Mouse (Mus musculus): Measurements from ENCODE around the gene Radil.

Radil gene

DNA sequence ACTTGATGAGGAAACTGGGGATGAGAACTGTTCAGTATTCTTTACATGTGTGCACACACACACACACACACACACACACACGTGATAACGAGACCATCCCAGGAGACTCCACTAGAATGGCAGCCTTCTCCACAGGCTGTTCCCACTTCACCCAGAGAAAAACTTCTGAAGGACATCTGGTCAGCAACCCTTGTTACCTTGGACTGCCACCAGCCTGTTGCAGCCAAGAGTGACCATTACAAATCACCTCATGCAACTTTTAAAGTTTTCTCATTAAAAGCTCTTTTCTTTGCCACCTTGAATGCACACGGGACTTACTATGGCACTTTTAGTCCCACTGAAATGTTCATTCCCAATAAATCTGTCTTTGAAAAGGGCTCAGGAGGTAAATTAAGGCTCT lies 13.6 kb downstream of the Radil start:
- DNase-seq (ENCODE audit: low spot score): no peak

DNA sequence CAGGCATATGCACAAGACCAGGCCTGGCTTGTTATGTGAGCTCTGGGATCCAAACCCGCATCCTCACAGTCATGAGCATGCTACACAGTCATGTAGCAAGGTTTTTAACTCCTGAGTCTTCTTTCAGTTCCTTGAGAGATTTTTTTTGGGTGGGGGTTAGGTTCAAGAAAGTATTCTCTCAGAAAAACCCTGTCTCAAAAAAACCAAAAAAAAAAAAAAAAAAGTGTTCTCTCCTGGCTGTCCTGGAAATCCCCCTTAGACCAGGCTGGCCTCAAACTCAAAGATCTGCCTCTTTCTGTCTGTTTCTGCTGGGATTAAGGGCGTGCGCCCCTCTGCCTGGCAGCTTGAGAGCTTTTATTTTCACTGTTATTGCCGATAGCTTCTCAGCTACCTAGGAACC lies 15.5 kb downstream of the Radil start:
- no peak for DNase-seq (ENCODE audit: low spot score)

DNA sequence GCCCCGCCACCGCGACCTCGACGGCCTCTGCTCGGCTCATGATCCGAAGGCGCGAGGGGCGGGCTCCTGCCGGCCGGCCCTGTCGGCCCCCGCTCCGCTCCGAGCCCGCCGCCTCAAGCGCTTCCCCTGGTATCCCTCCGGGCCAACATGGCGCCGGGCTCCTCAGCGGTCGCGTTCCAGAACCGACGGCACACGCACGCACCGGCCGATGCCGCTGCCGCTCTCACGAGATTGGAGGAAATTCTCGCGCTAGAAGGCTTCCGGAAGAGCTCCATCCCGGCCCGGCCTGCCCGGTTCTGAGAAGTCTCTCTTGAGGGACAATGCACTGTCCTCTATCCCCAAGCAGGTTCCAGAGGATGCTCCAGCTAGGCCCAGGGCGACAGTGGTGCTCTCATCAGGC lies 21.0 kb downstream of the Radil start, which contains the start of gene Papolb:
TSS of gene Papolb (minus strand) at position 162 of the 400 bp plus-strand sequence.
- no peak for DNase-seq (ENCODE audit: low spot score)

DNA sequence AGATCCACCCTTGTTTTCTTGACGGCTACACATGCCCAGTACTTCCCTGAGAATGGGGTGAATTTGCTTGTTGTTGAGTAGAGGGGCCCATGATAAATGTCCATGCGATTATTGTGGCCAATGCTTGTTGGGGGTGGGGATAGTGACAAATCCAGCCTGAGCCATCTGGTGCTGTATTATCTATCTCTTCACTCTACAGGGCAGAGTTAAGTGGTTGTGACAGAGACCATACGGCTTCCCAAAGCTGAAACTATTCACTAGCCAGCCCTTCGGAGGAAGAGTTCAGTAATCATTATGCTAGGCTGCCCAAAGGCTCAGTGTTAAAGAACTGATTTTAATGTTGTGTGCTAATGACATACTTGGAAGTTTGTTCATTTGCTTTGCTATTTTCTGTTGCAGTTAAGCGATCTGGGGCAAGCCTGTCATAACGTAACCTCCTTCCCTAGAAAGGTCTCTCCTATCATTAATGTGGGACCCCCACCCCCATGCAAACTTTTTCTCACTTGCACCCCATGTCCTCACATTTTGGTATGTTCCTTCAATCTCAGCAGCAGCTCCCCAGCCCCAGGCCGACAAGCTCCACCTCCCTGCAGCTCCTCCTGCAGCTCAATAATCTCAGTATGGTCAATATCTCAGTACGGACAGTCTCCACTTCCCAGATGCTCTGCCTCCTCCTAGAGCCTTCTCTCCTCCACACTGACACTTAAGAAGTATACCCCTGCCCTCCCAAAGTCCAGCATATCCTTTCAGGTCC lies 26.0 kb downstream of the Radil start:
- no peak for DNase-seq (ENCODE audit: low spot score)

DNA sequence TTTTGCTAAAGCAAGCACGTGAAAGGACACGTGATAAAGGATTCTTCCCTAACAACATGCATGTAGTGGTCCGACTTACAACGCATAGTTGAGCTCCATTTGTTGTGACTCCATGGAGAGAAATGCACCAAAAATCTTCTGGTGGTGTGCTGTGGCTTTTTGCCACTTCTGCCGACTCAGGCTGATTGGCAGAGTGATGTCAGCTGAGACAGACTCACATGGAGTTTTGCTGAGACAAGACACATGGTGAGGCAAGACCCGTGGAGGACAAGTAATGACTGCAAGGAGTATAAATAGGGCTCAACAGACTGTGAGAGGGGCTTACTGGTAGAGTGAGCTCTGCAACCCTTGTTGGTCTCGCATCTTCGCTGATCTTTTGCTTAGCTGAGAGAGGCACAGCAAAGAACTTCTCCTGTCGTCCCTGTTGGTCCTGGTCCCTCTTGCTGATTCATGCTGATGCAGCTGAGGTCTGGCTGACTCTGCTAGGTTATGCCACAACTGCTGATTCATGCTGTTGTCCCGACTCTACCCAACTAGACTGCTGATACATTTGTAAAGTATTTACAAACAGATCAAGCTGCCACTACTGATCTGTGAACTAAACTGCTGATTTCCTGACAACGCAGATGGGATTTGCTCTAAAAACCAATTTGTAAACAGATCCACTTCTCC lies 29.6 kb downstream of the Radil start:
- DNase-seq (ENCODE audit: low spot score): no peak

DNA sequence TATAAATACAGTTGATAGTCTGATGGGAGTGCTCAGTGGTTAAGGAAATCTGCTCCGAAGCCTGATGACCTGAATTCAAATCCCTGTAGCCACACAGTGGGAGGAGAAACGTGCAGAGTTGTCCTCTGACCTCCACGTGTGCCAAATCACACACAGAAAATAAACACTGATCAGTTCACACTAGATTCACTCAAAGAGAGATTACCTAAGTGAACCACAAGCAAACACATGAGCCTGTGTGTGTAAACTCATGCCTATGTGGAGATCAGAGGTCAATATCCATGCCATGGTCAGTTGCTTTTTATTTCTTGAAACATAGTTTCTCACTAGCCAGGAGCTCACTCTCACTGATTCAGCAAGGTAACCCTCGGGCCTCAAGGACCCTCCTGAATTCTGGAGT lies 30.5 kb downstream of the Radil start:
- no peak for DNase-seq (ENCODE audit: low spot score)

DNA sequence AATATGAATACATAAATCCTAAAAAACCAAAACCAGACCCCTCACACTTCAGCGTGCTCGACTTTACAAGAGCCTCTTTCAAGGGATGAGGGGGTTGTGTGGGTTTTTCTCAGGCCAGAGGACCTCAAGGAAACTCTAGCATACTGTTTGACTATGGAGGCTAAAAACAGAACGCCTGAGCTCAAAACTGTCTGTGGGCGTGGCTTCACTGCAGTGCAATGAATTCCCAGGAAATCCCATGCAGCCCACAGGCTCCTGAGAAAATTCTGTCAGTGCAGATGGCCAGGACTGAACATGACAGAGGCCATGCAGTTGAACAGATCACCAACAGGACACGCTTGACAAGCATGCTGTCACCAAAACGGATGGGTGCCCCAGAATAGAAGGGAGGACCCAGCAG lies 31.9 kb downstream of the Radil start:
- no peak for DNase-seq (ENCODE audit: low spot score)

DNA sequence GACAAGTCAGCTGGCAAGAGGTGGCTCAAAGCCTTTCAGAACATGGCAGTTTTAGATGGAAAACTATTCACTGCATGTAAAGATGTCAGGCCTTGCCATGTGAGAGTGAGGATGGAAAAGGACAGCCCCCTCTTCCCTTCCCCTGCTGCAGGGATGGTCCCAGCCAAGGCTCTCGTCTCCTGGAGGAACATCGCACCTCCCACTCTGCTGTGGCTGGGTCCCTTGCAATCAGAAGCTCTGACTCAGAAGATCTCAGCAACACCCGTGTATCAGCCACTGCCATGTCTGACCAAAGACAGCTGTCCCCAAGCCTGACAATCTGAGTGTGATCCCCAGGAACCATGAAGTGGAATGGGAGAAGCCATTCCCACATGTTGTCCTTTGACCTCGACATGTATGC lies 38.8 kb downstream of the Radil start:
- no peak for DNase-seq (ENCODE audit: low spot score)

DNA sequence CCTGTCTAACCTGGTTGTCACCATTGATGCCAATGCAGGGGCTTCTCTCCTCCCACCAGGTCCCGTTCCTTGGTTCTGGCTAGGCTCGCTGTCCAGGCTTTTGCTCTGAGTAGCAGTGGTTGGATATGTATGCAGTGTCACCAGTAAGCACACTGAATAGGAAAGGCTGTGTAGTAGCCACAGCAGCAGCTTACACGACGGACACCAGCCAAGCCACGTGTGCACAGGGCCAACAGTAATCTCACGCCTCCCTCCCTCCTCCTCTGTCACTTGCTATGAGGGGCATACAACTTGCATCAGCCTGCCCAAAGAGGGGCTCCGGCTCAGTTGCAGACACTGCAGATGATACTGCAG lies 40.9 kb downstream of the Radil start:
- no peak for DNase-seq (ENCODE audit: low spot score)

DNA sequence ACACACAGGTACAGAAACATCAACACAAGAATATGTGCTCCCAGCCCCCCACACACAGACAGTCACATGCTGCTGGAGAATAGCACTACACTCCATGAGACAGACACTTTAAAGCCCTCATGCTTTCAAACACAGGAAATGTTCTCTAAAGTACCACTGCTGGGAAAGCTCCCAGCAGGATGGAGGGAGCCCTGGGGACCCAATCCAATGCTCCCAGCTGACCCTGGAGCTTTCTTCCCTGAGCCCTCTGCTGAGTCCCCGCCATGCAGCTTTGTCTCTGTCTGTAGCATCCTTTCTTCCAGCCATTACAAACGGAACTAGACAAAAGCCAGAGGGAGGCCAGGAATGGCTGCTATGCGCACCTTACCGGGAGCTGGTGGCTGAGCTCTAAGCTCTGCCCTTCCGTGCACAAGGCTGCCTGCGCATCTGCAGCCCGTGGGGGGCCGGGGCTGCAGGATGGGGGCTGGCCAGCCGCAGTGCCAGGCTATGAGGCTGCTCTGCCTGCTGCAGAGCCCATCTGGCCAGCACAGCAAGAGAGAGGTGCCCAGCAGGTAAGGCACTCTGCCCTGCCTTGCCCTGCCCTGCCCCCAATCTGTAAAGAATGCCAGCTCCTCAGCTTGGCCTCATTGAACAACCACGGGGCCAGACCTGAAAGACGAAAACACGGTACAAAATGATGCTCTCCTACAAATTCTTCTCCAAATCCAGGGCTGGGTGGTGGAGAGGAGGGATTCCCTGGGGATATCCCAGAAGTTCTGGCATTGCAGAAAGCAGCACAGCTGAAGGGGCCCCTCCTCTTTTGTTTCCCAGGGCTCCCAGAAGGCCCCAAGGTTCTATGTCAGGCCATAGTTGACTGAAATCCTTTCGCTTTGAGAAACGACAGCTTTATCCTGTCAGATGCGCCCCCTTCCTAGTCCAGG lies 41.5 kb downstream of the Radil start:
- no peak for DNase-seq (ENCODE audit: low spot score)

DNA sequence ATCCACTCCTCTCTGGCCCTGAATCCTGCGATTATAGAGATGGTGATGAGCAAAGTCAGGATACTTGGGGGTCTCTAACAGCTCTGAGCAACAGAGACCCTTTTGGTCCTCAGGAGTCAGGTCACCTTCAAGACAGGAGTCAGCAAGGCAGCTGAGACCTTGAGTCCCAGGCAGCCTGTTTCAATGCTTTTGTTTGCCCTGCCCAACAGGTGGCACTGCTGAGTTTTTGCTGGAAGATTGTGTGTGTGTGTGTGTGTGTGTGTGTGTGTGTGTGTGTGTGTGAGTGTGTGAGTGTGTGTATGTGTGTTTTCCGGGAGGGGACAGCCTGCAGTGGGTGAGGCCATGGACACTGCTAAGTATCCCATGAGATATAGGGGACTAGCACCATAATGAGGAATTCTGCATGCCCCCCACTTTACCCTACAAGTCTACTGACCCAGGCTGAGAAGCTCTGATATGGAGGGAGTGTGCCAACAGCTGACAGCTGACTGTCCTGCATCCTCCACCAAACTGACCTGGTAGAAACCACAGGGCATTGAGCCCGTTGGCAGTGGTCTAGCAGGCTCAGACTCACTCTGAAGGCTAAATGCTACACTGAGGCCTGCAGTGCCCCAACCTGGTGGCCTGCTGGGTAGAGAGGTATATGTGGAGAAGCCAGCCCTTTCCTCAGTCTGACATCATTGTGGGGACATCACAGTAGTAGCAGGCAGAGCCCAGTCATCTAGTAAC lies 45.0 kb downstream of the Radil start:
- no peak for DNase-seq (ENCODE audit: low spot score)

DNA sequence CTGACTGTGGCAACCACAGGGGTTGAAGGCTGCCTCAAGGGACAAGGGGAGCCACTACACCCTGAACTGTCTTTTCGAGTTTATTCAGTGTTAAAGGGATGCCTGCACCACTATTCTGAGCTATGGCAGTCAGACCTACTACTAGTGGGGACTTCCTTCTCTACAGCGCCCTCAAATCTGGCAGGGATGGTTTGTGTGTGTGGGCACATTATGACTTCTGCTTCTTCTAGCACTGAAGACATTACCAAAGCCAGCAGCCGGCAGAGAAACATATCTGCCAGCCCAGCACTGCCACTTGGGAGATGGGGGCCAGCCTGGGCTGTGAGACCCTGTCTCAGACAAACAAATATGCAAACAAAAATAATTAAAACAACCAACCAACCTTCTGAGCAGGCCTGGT lies 46.7 kb downstream of the Radil start:
- no peak for DNase-seq (ENCODE audit: low spot score)

DNA sequence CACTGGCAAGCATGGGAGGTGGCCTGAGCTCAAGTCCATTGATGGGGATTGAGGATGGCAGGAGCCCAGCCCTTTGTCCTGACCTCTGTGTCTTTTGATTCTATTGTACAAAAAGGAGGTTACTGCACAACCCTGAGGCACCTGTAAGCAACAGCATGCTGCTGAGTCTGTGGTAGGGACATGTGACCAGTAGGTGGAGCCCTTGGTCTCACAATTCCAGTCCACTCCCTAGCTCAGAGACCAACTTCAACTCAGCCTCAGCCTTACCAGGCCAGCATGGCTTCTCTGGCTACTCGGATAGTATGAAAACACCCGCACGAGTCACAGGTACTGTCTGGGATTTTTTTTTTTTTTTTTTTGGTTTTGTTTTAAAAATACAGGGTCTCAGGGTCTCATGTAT lies 48.5 kb downstream of the Radil start:
- DNase-seq (ENCODE audit: low spot score): peak; percentile 50

DNA sequence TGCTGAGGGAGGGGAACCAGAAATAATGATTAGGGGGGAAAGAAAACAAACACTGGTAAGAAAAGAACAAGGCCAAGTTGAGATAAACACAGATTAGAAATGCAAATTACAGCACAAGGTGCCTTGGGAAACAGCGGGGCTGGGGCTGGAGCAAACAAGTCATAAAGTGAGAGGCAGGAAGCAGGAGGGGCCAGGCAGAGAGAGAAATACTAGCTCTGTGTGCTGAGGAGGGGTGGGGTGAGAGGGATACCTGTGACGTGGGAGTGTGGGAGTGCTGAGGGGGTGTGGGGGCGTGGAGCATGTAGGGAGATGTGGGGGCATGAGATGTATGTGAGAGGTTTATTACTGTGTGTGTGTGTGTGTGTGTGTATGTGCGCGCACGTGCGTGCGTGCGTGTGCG lies 50.0 kb downstream of the Radil start:
- no peak for DNase-seq (ENCODE audit: low spot score)

DNA sequence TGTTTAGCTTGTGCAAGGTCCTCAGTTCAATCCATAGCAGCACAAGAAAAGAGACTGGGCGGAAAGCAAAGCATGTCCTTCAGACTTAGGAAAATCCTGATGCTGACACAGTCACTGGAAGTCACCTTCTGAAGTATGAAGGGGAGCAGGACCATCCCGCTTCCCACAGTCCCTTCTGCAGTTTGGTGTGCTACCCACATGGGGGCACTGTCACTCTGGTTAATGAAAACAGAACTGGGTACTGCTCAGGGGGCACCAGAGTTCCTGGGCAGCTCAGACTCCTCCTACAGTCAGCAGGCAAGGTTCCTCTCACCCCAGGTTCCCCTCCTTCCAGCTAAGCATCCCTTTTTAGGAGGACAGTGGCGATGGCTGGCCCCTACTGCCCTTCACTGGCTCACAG lies 51.9 kb downstream of the Radil start:
- no peak for DNase-seq (ENCODE audit: low spot score)

DNA sequence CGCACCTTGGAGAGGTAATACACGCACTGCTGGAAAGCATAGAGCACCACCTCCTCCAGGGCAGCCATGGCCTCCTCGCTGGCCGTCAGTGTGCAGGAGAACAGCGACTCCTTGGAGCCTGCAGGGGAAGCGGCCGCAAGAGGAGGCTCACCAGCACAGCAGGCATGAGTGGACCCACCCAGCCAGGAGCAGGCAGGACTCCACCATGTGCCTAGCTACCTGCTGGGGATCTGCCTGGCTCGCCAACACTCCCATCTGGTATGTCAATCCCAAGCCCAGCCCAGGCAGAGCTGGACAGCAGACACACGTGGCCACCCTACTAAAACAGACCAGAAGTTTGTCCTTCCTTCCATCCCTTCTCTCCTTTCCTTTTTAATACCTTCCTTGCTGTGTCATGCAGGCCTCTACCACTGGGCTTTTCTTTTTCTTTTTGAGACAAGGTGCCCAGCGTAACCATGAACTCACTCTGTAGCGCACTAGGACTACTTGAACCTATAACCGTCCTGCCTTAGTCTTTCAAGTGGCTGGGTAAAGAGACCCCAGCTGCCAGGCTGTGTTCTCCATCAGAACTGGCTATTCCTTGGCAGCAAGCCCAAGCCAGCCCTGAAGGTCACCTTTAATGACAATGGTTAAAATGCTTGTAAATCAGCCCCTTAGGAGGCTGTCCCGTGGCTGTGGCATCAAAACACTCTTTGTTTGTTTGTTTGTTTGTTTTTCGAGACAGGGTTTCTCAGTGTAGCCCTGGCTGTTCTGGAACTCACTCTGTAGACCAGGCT lies 55.4 kb downstream of the Radil start:
- DNase-seq (ENCODE audit: low spot score): no peak

DNA sequence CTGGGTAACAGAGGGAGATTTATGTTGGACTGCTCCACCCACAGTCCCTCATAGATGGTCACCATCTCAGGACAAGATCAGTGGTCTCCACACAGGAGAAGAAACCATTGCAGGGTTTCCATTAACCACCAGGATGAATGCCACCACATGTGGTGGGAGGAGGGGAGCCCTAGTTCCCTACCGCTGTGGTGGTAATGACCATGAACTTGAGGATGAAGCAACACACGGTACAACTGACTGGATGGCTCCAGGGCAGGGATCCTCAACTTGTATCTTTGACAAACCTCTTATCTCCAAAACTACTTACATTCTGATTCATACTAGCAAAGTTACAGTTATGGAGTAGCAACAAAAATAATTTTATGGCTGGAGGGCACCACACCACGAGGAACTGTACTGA lies 57.6 kb downstream of the Radil start:
- no peak for DNase-seq (ENCODE audit: low spot score)

DNA sequence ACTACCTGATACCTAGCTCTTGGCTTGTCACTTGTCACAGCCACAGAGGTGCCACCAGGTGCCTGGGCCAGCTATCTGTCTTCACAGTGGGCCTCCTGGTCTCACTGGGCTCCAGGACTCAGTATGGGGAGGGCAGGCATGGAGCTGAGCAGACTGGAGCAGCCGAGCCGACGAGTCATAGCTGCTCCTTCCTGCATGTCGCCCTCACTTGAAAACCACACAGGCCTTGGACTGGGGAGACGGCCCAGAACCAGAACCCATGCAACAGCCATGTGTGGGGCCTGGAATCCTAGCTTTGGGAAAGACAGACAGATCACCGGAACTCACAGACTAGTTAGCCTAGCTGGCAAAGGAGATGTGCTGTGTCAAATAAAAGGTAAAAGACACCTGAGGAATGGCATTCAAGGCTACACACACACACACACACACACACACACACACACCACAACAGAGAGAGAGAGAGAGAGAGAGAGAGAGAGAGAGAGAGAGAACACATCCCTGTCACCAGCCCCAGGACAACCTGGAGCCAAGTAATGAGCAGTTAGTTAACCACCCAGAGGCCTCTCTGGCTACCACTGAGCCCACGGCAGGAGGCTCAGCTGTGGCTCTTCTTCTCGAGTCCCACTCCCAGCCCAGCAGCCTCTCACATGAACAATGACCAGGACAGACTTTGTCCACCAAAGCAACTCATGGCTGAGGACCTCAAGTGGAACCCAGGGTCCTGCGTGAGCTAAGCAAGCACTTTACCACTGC lies 60.8 kb downstream of the Radil start:
- no peak for DNase-seq (ENCODE audit: low spot score)

DNA sequence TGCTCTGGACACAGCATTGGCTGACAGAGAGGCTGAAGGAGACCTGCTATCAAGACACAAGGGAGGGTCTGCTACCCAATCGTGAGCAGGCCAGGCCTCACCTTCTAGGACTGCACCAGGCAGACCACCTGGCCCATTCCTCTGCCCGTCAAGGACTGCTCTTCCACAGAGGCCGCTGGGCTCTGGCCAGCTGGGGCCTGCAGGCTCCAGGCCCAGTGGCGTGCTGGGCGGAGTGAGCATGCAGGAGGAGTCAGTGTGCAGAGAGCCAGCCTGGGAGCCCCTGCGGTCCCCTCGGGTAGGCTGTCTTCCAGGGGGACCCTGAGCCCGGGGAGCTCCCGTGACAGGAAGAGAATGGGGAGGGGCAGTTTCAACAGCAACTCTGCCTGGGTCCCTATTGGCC lies 64.2 kb downstream of the Radil start:
- no peak for DNase-seq (ENCODE audit: low spot score)

DNA sequence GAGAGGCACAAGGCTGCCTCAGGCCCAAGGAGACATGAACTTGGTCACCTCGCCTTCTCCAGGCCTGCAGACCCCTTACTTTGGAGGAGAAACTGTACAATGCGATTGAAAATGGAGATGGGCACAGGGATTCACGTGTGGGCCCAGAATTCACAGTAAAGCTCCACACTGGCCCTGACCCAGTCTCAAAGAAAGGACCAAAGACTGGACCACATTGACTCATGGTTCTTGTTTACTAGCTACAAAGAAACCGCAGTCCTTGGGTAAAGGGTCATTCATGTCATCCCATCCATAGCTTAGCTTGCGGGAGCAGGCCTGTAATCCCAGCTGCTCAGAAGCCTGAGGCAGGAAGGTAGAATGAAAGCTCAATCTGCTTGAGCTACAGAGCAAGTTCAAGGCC lies 67.3 kb downstream of the Radil start:
- DNase-seq (ENCODE audit: low spot score): no peak

DNA sequence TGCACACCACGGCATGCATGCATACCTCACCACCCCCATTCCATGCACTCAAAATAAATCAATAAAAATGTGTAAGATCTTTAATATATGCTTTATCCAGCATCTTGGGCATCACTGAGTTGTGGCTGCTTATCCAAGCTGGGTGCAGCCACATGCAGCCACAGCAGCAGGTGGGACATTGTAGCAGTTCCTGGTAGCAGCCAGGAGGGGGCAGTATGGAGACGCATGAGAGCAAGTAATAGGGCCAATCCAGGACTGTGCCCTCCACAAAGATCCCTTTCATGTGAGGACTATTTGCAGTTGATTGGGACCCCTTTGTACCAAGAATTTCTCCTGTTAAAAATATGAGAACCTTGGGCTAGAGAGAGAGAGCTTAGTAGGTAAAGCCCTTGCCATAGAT lies 68.4 kb downstream of the Radil start:
- DNase-seq (ENCODE audit: low spot score): no peak
